Mouse (Mus musculus) kidney, adult 2 months (tissue): ENCODE data around the gene Cog6.

Experiments used
- CTCF ChIP-seq: fragments of 200-500 bp; conservative IDR thresholded peaks from 2 replicates; pipeline ENCODE4 v1.5.1; 2011; ENCODE audit warnings: low read depth, mild to moderate bottlenecking, control low read depth, low read length, moderate library complexity, mixed read lengths; ENCODE audit not compliant: insufficient read depth, insufficient read length
- POLR2A ChIP-seq: fragments of 200-500 bp; IDR thresholded peaks from one replicate; pipeline ENCODE4 v1.6.1; 2011; ENCODE audit warnings: low read depth, low read length, control low read depth

GRCm38 (mm10) chr3:53029046-53029445 lies 12.0 kb upstream of the Cog6 start:
- TF ChIP-seq CTCF (peak; percentile 74), POLR2A (no peak)
